11 mouse cellular contexts compared by ENCODE assay signal in the genomic region with DNA sequence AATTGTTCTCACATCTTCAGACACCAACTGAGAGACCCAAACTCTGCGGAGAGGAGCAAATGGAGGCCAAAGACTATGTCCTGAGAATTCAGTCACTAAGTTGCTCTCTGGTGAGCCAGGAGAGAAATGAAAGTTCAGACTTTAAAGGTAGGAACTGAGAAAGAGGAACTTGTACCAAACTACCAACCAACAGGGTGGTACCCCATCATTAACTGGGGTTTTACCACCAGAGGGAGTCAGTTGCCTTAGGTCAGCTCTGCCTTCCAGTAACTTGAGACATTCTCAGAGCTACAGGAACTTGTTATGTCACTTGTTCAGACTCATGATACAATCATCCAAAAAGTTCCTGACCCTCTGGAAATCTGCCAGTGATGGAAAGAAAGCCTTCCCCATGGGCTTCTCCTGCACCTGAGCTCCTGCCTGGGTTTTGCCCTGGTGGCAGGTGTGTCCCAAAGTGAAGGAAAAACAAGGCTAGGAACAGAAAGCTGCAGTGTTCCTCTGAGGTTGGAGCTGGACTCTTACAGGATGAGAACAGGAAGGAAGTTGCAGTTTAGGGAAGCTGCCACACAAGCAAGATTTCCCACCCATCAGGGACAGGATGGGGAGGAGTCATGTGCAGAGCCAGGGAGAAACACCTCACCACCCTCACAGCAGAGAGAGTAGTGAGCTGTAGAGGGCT. TPM values are rescaled to one million over a fixed set of nuclear protein-coding genes. Genes with fewer than 3 reads are reported as not detected.
DNase-seq lines count a peak whose midpoint lies in the region; ATAC-seq and TF ChIP-seq lines count a peak whose summit lies in the region.
"Had no signal": no experiment of that assay in that cellular context is flagged by ENCODE, and none has a peak within 500 bp of the region (broad histone marks: within the 10 kb centered on the region; RNA-seq: fewer than 3 reads in every experiment).

A gene (minus strand): TSS at position 149 of the 679 bp plus-strand sequence.

- no peaks in the 10 kb centered on the region; the same call in 1 of the 2 replicates for H3K79me2 ChIP-seq in macrophage (ENCODE audit: inconsistent target)

- H3K9me3 ChIP-seq in embryonic facial prominence, embryonic 11.5 days (replicated peaks; ENCODE audit: control insufficient read depth, low read length) = no peaks in the 10 kb centered on the region
- no peaks in the 10 kb centered on the region for H3K9me3 ChIP-seq in embryonic facial prominence, embryonic 10.5 days
- H3K9me3 ChIP-seq in heart, postnatal 0 days (replicated peaks; ENCODE audit: control insufficient read depth, low read length) = no peaks in the 10 kb centered on the region
- H3K9me3 ChIP-seq: G1E; heart, embryonic 13.5 days; neural tube, embryonic 12.5 days had no signal

- TF ChIP-seq EP300 in heart, postnatal 0 days (IDR thresholded peaks at IDR 0.05; ENCODE audit: low read depth) = no peak

- no peaks in the 10 kb centered on the region for H3K36me3 ChIP-seq in embryonic facial prominence, embryonic 11.5 days (replicated peaks; ENCODE audit: control insufficient read depth, insufficient read depth, low read depth, low read length)
- no peaks in the 10 kb centered on the region for H3K36me3 ChIP-seq in embryonic facial prominence, embryonic 10.5 days (replicated peaks)
- no peaks in the 10 kb centered on the region for H3K36me3 ChIP-seq in heart, postnatal 0 days (replicated peaks; ENCODE audit: control insufficient read depth, insufficient read depth, low read length)
- no peaks in the 10 kb centered on the region for H3K36me3 ChIP-seq in macrophage (ENCODE audit: inconsistent target)
- H3K36me3 ChIP-seq: G1E; heart, embryonic 13.5 days; neural tube, embryonic 12.5 days had no signal

- H3K9ac ChIP-seq in embryonic facial prominence, embryonic 11.5 days (replicated peaks; ENCODE audit: low read length) = no peak within 1 kb of the TSS
- no peak within 1 kb of the TSS for H3K9ac ChIP-seq in heart, postnatal 0 days (replicated peaks; ENCODE audit: low read depth, low read length)
- H3K9ac ChIP-seq: heart, embryonic 13.5 days; neural tube, embryonic 12.5 days had no signal

- no peak within 1 kb of the TSS for H3K4me2 ChIP-seq in embryonic facial prominence, embryonic 11.5 days (ENCODE audit: low read depth, low read length)
- H3K4me2 ChIP-seq in heart, postnatal 0 days (ENCODE audit: low read depth, low read length) = no peak within 1 kb of the TSS
- H3K4me2 ChIP-seq: heart, embryonic 13.5 days; neural tube, embryonic 12.5 days had no signal

- peak; percentile 5 for DNase-seq in embryonic facial prominence, embryonic 11.5 days (ENCODE audit: low spot score)
- DNase-seq in embryonic facial prominence, embryonic 10.5 days (ENCODE audit: low spot score) = no peak
- DNase-seq in B cell, adult 2 months = peak; percentile 61 to 70
- no peak for DNase-seq in heart, postnatal 0 days (ENCODE audit: low spot score)
- no peak for DNase-seq in retina, embryonic 14.5 days (ENCODE audit: low spot score)
- no peak for DNase-seq in retina, postnatal 1 day
- no peak for DNase-seq in cerebellum, postnatal 10 days

- peak; percentile 11; the same call in 1 of the 2 replicates for TF ChIP-seq CTCF in heart, postnatal 0 days (IDR thresholded peaks at IDR 0.05; ENCODE audit: low read depth)

- H3K4me3 ChIP-seq in embryonic facial prominence, embryonic 11.5 days (ENCODE audit: low read depth, low read length) = no peak within 1 kb of the TSS
- H3K4me3 ChIP-seq in embryonic facial prominence, embryonic 10.5 days = no peak within 1 kb of the TSS
- H3K4me3 ChIP-seq in heart, postnatal 0 days (ENCODE audit: low read depth, low read length) = no peak within 1 kb of the TSS
- H3K4me3 ChIP-seq in macrophage (ENCODE audit: inconsistent target) = peak within 1 kb of the TSS; percentile 23
- H3K4me3 ChIP-seq: heart, embryonic 13.5 days; neural tube, embryonic 12.5 days had no signal

- ATAC-seq in embryonic facial prominence, embryonic 11.5 days (replicated peaks; ENCODE audit: insufficient number of reproducible peaks, low FRiP score, low TSS enrichment, low read depth) = no peak
- ATAC-seq in heart, postnatal 0 days (ENCODE audit: insufficient read depth, low read depth) = no peak

- H3K27me3 ChIP-seq in embryonic facial prominence, embryonic 11.5 days (ENCODE audit: control insufficient read depth, insufficient read depth, low read length) = no peaks in the 10 kb centered on the region
- H3K27me3 ChIP-seq in embryonic facial prominence, embryonic 10.5 days (replicated peaks; ENCODE audit: low read depth, poor library complexity, severe bottlenecking) = no peaks in the 10 kb centered on the region
- H3K27me3 ChIP-seq in heart, postnatal 0 days (ENCODE audit: control insufficient read depth, insufficient read depth, low read length) = no peaks in the 10 kb centered on the region
- H3K27me3 ChIP-seq: heart, embryonic 13.5 days; neural tube, embryonic 12.5 days had no signal

- WGBS in embryonic facial prominence, embryonic 11.5 days = 50% methylated on average over 1 of the region's 1 CpGs
- 71% methylated on average over 1 of the region's 1 CpGs for WGBS in embryonic facial prominence, embryonic 10.5 days
- WGBS in heart, postnatal 0 days = 69% methylated on average over 1 of the region's 1 CpGs
- WGBS in macrophage (ENCODE audit: missing documents) = 9% methylated on average over 1 of the region's 1 CpGs

- no peaks in the 10 kb centered on the region for H3K4me1 ChIP-seq in embryonic facial prominence, embryonic 11.5 days (ENCODE audit: control insufficient read depth, insufficient read depth, low read length)
- no peaks in the 10 kb centered on the region for H3K4me1 ChIP-seq in embryonic facial prominence, embryonic 10.5 days
- H3K4me1 ChIP-seq in heart, postnatal 0 days (ENCODE audit: control insufficient read depth, insufficient read depth) = no peaks in the 10 kb centered on the region
- H3K4me1 ChIP-seq: heart, embryonic 13.5 days; neural tube, embryonic 12.5 days had no signal

- H3K27ac ChIP-seq in embryonic facial prominence, embryonic 11.5 days (replicated peaks; ENCODE audit: low read depth, low read length) = no peak within 1 kb of the TSS
- no peak within 1 kb of the TSS for H3K27ac ChIP-seq in embryonic facial prominence, embryonic 10.5 days (replicated peaks)
- H3K27ac ChIP-seq in heart, postnatal 0 days (ENCODE audit: low read depth) = 0 out of 2 replicates have a peak within 1 kb of the TSS, but pooled peaks have one; percentile 38
- peak within 1 kb of the TSS; percentile 84 for H3K27ac ChIP-seq in macrophage
- H3K27ac ChIP-seq: heart, embryonic 13.5 days; neural tube, embryonic 12.5 days had no signal

RNA-seq across cellular contexts. Expression of the gene that starts here (rescaled TPM):
- not detected in 2 replicates for polyA plus RNA-seq in embryonic facial prominence, embryonic 11.5 days (2014; fragmentation: Nextera tagmentation; extraction: Ambion mirVana)
- polyA plus RNA-seq in embryonic facial prominence, embryonic 10.5 days (2016; fragmentation: Nextera tagmentation; extraction: Ambion mirVana) = not detected in 2 replicates
- not detected in 2 replicates for total RNA-seq in heart, postnatal 0 days (2014; rRNA removed; ENCODE audit: low replicate concordance)
- polyA plus RNA-seq in heart, postnatal 0 days (2015; fragmentation: Nextera tagmentation; extraction: Ambion mirVana) = 0.16 and 0.18 TPM in 2 replicates
- total RNA-seq in macrophage (2018; cell fraction: chromatin; rRNA removed) = 100 to 1,000 TPM in 10 of 26 experiments, 10 to 100 TPM in 12, 1 to 10 TPM in 4; 6.0 to 179 (median 43.7) TPM
- total RNA-seq in macrophage (2018; cell fraction: cytosol; rRNA removed) = 10 to 100 TPM in 12 of 26 experiments, 1 to 10 TPM in 14; 1.0 to 26.5 (median 8.8) TPM
- 100 to 1,000 TPM in 4 of 26 experiments, 10 to 100 TPM in 17, 1 to 10 TPM in 5; 7.2 to 137 (median 61.5) TPM for total RNA-seq in macrophage (2018; cell fraction: nucleus; rRNA removed)
- 1.1 to 4.5 TPM (median 1.8 TPM) in 3 replicates for polyA plus RNA-seq in macrophage (2018)
- polyA plus RNA-seq: G1E; neural tube, embryonic 12.5 days had no signal

Comparison
In these comparisons a context has a peak if more than half of its experiments do, and no peak if none do; other contexts are left out.
1. Peak in DNase-seq in embryonic facial prominence, embryonic 11.5 days; RNA of the gene not detected or under 1 TPM.
2. DNase-seq: peak in B cell, adult 2 months (2 of 2); none in embryonic facial prominence, embryonic 10.5 days (single experiment), heart, postnatal 0 days (single experiment), retina, embryonic 14.5 days (single experiment), retina, postnatal 1 day (single experiment) and cerebellum, postnatal 10 days (0 of 2).
3. H3K27ac ChIP-seq: peak in heart, postnatal 0 days (single experiment) and macrophage (single experiment); none in embryonic facial prominence, embryonic 11.5 days (single experiment) and embryonic facial prominence, embryonic 10.5 days (single experiment).